Mouse (Mus musculus) liver, embryonic 14.5 days (tissue): ENCODE measurements around the gene Msn. TPM values are rescaled to one million over a fixed set of nuclear protein-coding genes. Genes with fewer than 3 reads are reported as not detected.

Experiments
- ATAC-seq: fragments of 200-750 bp; cut with Nextera tagmentation; 2 replicates; pipeline ENCODE4 v1.8.0; 2017; ENCODE audit warnings: moderate number of reproducible peaks, mild to moderate bottlenecking, moderate library complexity; ENCODE audit not compliant: insufficient read depth
- DNase-seq, 3 experiments: peaks; one replicate each; pipeline ENCODE4 v3.0.0-alpha.2; 2012 to 2013; ENCODE audit warnings: low read depth in 3 of 3, low spot score in 3 of 3
- H3K27ac ChIP-seq: fragments of 300-500 bp; sonication (generic); 2 replicates; pipeline ENCODE4 v1.5.1; 2014; ENCODE audit warnings: moderate library complexity, mild to moderate bottlenecking, control low read depth, inconsistent platforms
- H3K27me3 ChIP-seq: fragments of 300-500 bp; sonication (generic); 2 replicates; pipeline ENCODE4 v1.6.1; 2014; ENCODE audit warnings: mild to moderate bottlenecking, low read length, moderate library complexity; ENCODE audit not compliant: control insufficient read depth, insufficient read depth
- H3K36me3 ChIP-seq: fragments of 300-500 bp; sonication (generic); replicated peaks from 2 replicates; pipeline ENCODE4 v1.6.1; 2014; ENCODE audit warnings: low read depth; ENCODE audit not compliant: control insufficient read depth, insufficient read depth
- H3K4me1 ChIP-seq, 2 experiments: fragments of 200-500 bp in 1 of 2; fragments of 300-500 bp in 1 of 2; sonication (generic) in 1 of 2; replicated peaks; 2 replicates each; pipeline ENCODE4 v1.6.1; 2012 to 2014; ENCODE audit warnings: antibody characterized with exemption in 1 of 2, inconsistent platforms in 1 of 2, low read length in 1 of 2; ENCODE audit not compliant: control insufficient read depth in 2 of 2, insufficient read depth in 2 of 2
- H3K4me2 ChIP-seq: fragments of 300-500 bp; sonication (generic); 2 replicates; pipeline ENCODE4 v1.6.1; 2014; ENCODE audit warnings: low read depth, mild to moderate bottlenecking, control low read depth, moderate library complexity
- H3K4me3 ChIP-seq, 2 experiments: fragments of 200-500 bp in 1 of 2; fragments of 300-500 bp in 1 of 2; sonication (generic) in 1 of 2; 2 replicates each; pipeline ENCODE4 v1.5.1; 2012 to 2014; ENCODE audit warnings: low read depth in 2 of 2, low read length in 2 of 2, mild to moderate bottlenecking in 2 of 2, control low read depth in 1 of 2, inconsistent platforms in 1 of 2, moderate library complexity in 1 of 2; ENCODE audit not compliant: insufficient read depth in 1 of 2
- H3K9ac ChIP-seq: fragments of 300-500 bp; sonication (generic); replicated peaks from 2 replicates; pipeline ENCODE4 v1.6.1; 2014; ENCODE audit warnings: mild to moderate bottlenecking, control low read depth, moderate library complexity
- H3K9me3 ChIP-seq: fragments of 300-500 bp; sonication (generic); 2 replicates; pipeline ENCODE4 v1.6.1; 2016; ENCODE audit warnings: low read length, mixed read lengths; ENCODE audit not compliant: control insufficient read depth
- CTCF ChIP-seq: IDR thresholded peaks from 2 replicates; pipeline ENCODE4 v1.5.1; 2016; ENCODE audit warnings: antibody characterized with exemption, low read depth, control low read depth
- EP300 ChIP-seq: IDR thresholded peaks from 2 replicates; pipeline ENCODE4 v1.6.1; 2016; ENCODE audit warnings: antibody characterized with exemption, low read depth
- WGBS: fragments of 180-500 bp; shearing (Covaris S2); extraction: QIAGEN DNeasy Blood & Tissue Kit; methylation state at CpG from one replicate; pipeline ENCODE4 v1.1.7; 2014; ENCODE audit not compliant: insufficient replicate concordance; 5-methylcytosine and 5-hydroxymethylcytosine counted together
- polyA plus RNA-seq, 2 experiments: library from polyadenylated mRNA; depleted of rRNA in 1 of 2; stranded (reverse) in 1 of 2; unstranded in 1 of 2; fragments of >200 nt; fragmentation: Nextera tagmentation in 1 of 2; extraction: Ambion mirVana in 1 of 2; gene quantifications; 2 replicates each; pipeline versions ENCODE4 v1.2.1 to v1.2.3; 2012 to 2014

The Msn gene
- polyA plus RNA-seq, 2 experiments, result 32.4 to 53.3 TPM

DNA sequence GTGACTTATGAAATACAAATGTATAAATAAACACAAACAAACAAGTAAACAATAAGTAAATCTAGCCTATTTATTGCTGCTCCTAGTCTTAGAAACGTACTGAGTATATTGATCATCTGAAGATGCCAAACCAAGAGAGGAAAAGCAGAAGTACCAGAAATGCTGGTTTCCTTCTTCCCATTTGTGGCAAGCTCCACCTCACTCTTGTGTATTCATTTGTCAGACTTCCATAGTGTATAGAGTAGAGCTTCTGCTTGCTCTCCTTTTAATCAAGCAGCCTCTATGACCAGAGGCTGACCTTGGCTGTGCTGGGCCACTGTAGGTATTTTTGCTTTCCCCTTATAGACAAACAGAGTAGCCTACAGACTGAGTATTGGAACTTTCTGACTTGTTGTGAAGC is 21.5 kb downstream of the Msn start:
- H3K9ac ChIP-seq, result no peak overlapping the region
- H3K9me3 ChIP-seq, result no peaks in the 10 kb centered on the region
- H3K4me2 ChIP-seq, result no peak overlapping the region
- WGBS, result 35% methylated on average over 1 of the region's 1 CpGs
- DNase-seq (no peak), ATAC-seq (no peak)
- no peaks in the 10 kb centered on the region for H3K27me3 ChIP-seq
- H3K4me1 ChIP-seq, result no peaks in the 10 kb centered on the region
- TF ChIP-seq CTCF (no peak), EP300 (no peak)
- H3K27ac ChIP-seq, result no peak overlapping the region
- no peaks in the 10 kb centered on the region for H3K36me3 ChIP-seq
- H3K4me3 ChIP-seq, result no peak overlapping the region

DNA sequence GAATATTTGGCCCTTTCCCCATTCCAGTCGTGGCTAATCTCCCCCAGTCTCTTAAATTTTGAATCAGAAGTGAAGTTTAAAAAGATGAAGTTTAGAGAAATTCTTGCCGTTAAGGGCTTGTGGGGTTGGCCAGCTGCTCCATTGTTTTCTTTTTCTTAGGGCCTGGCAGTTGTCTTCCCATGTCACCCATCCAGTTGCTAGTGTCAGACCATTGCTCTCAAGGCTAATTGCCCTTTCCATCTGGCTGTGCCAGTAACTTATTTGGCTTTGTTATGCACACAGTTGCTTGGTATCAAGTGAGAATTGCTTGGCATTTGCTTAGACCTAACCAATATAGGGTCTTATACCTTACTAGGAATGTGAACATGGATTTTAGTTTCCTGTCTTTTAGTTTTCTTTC is 24.2 kb downstream of the Msn start:
- 74% methylated on average over 2 of the region's 2 CpGs for WGBS
- Histone ChIP-seq H3K9me3 (no peaks in the 10 kb centered on the region), H3K4me1 (no peaks in the 10 kb centered on the region), H3K4me2 (no peak overlapping the region), H3K27ac (no peak overlapping the region), H3K4me3 (no peak overlapping the region), H3K9ac (no peak overlapping the region), H3K27me3 (no peaks in the 10 kb centered on the region), H3K36me3 (no peaks in the 10 kb centered on the region)
- no peak for ATAC-seq
- no peak for DNase-seq
- TF ChIP-seq CTCF (no peak), EP300 (no peak)

DNA sequence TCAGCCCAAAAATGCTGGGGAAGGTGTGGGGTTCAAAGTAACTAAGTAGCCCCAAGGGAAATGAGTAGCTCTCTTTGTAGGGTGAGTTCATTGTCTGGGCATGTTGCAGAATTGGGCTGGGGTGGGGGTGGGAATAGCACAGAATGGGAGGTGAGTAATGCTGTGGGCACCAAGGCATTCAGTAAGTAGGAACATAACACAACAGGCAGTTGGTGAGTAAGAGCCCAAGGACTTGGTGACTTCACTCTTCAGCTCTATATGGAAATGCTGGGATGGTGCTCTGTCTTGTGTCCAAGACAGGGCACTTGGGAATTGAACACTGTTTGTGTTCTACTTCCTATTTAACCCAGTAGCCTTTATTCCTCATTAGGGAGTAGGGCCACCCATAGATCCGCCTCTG is 26.1 kb downstream of the Msn start:
- H3K9ac ChIP-seq, result no peak overlapping the region
- no peak overlapping the region for H3K4me3 ChIP-seq
- H3K27ac ChIP-seq, result no peak overlapping the region
- TF ChIP-seq CTCF (no peak), EP300 (no peak)
- H3K4me1 ChIP-seq, result 0 out of 4 replicates have a peak, but pooled peaks cover 0 to 2% of the 10 kb centered on the region in 2 experiments
- no peak for ATAC-seq
- H3K27me3 ChIP-seq, result no peaks in the 10 kb centered on the region
- no peaks in the 10 kb centered on the region for H3K9me3 ChIP-seq
- DNase-seq, result no peak
- 56% methylated on average over 1 of the region's 1 CpGs for WGBS
- no peak overlapping the region for H3K4me2 ChIP-seq
- H3K36me3 ChIP-seq, result no peaks in the 10 kb centered on the region

GRCm38 (mm10) chrX:96126803-96127202 is 31.0 kb downstream of the Msn start:
- WGBS, result 28% methylated on average over 3 of the region's 3 CpGs
- TF ChIP-seq EP300 (no peak), CTCF (no peak)

DNA sequence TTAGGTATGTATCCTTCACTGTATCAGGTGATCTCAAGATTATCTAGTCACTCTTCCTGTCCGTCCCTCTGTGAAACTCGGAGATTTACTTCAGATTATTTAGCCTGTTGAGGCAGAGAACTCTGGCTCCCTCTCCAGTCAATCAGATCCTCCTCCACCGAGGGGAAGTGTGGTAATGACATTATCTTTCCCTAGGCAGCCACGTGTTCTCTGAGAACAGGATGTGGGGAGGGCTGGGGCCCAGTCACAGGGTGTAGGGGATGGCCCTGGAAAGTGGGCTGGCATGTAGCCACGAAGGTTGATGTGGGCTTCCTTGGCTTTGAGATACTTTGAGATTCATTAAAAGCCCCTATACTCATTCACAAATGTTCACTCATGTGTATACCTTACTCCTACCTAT is 34.3 kb downstream of the Msn start:
- WGBS, result 12% methylated on average over 5 of the region's 5 CpGs
- ATAC-seq (peak; percentile 73), DNase-seq (no peak)
- peak overlapping the region; percentile 27; the same call in 1 of the 2 replicates for H3K4me2 ChIP-seq
- H3K4me3 ChIP-seq, result no peak overlapping the region
- TF ChIP-seq EP300 (no peak), CTCF (peak; percentile 19; the same call in 1 of the 2 replicates)
- H3K4me1 ChIP-seq, result peaks cover 4 to 30% of the 10 kb centered on the region in 2 experiments; a peak in 3 of 4 replicates
- H3K9me3 ChIP-seq, result no peaks in the 10 kb centered on the region
- H3K36me3 ChIP-seq, result no peaks in the 10 kb centered on the region
- H3K27me3 ChIP-seq, result no peaks in the 10 kb centered on the region
- H3K9ac ChIP-seq, result no peak overlapping the region
- H3K27ac ChIP-seq, result no peak overlapping the region

More at GRCm38 (mm10) chrX:96126803-96127202, 31.0 kb downstream of the Msn start:
- Histone ChIP-seq H3K9me3 (no peaks in the 10 kb centered on the region), H3K4me1 (peaks cover 0 to 16% of the 10 kb centered on the region in 2 experiments; a peak in 3 of 4 replicates), H3K36me3 (no peaks in the 10 kb centered on the region), H3K4me2 (no peak overlapping the region), H3K27me3 (no peaks in the 10 kb centered on the region), H3K27ac (no peak overlapping the region), H3K4me3 (no peak overlapping the region), H3K9ac (no peak overlapping the region)
- DNase-seq, result no peak
- no peak for ATAC-seq
